Mouse (Mus musculus) ES-Bruce4 (cell line): Measurements from ENCODE around the gene Dynlt3. TPM values are rescaled to one million over a fixed set of nuclear protein-coding genes. Genes with fewer than 3 reads are reported as not detected.
A peak's percentile ranks its signal among the peaks of the same experiment; 100 is the strongest.
"Not testable (repeated sequence)": the region's sequence is repeated elsewhere in the genome, so short reads cannot be mapped to it uniquely, and the experiment has no call there.

ENCODE experiments used
- H3K27ac ChIP-seq: 2 replicates; pipeline ENCODE4 v1.5.1; 2012; ENCODE audit warnings: low read length, inconsistent platforms; ENCODE audit not compliant: insufficient read depth
- H3K27me3 ChIP-seq: 2 replicates; pipeline ENCODE4 v1.6.1; 2012; ENCODE audit warnings: mild to moderate bottlenecking, low read length, inconsistent platforms; ENCODE audit not compliant: control insufficient read depth, poor library complexity, insufficient read depth, severe bottlenecking
- H3K36me3 ChIP-seq: 2 replicates; pipeline ENCODE4 v1.6.1; 2012; ENCODE audit warnings: inconsistent platforms, mild to moderate bottlenecking, low read length, moderate library complexity; ENCODE audit not compliant: control insufficient read depth, poor library complexity, insufficient read depth, severe bottlenecking
- H3K4me1 ChIP-seq: one replicate; pipeline ENCODE4 v1.8.1; 2011; ENCODE audit warnings: low read length; ENCODE audit not compliant: control insufficient read depth, insufficient read depth
- H3K4me3 ChIP-seq: 2 replicates; pipeline ENCODE4 v1.5.1; 2011; ENCODE audit warnings: low read depth, mild to moderate bottlenecking, low read length
- H3K9ac ChIP-seq: 2 replicates; pipeline ENCODE4 v1.6.1; 2012; ENCODE audit warnings: low read depth, mild to moderate bottlenecking, inconsistent platforms; ENCODE audit not compliant: poor library complexity, severe bottlenecking
- H3K9me3 ChIP-seq: replicated peaks from 2 replicates; pipeline ENCODE4 v1.6.1; 2012; ENCODE audit warnings: mild to moderate bottlenecking, low read length, inconsistent platforms; ENCODE audit not compliant: control insufficient read depth, poor library complexity, insufficient read depth, severe bottlenecking
- CTCF ChIP-seq: IDR thresholded peaks from one replicate; pipeline ENCODE4 v1.8.1; 2011; ENCODE audit warnings: low read depth, low read length
- EP300 ChIP-seq: IDR thresholded peaks from 2 replicates; pipeline ENCODE4 v1.6.1; 2011; ENCODE audit warnings: low read depth, low read length; ENCODE audit not compliant: insufficient read depth
- POLR2A ChIP-seq: IDR thresholded peaks from one replicate; pipeline ENCODE4 v1.8.1; 2011; ENCODE audit warnings: low read length; ENCODE audit not compliant: insufficient read depth
- polyA plus RNA-seq: library from polyadenylated mRNA; stranded (reverse); fragments of >200 nt; gene quantifications from 2 replicates; pipeline ENCODE4 v1.2.4, GENCODE M21; 2011; ENCODE audit warnings: low read depth; ENCODE audit not compliant: missing spikeins, insufficient read depth, insufficient read length

The Dynlt3 gene
- polyA plus RNA-seq = 50.2 and 62.4 TPM in 2 replicates

DNA sequence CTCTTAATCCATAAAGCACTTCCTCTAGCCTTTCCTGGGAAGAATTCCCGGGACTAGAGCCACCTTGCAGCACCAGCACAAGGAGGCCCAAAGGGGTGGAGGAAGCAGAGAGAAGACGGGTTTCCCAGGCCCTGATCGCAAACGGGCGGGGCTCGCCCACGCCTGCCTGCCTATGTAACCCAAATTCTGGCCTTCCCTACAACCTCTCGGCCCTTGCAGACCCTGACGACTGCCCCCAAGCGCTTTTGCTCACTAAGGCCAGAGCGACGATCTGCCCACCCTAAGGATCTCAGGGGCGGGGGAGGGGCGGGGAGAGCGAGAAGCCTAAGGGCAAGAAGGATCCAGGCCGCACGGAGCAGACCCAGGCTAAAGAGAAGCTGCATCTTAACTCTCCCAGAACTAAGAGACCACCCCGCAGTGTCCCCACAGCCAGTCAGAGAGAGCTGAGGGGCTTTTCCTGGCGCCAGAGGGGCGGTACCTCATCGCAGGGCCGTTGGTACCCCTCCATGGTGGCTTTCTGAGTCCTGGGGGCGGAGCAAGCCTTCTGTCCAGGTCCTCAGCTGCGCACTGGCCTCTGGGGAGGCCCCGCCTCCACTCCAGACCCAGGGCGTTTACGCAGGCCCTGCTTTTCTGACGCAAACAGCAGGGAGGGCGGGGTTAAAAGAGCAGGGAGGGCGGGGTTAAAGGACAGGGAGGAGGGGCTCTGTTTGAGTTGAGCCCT, at the start of gene Dynlt3:
TSS of gene Dynlt3 (minus strand) at position 613 of the 721 bp plus-strand sequence.
- H3K27ac ChIP-seq = 0 out of 2 replicates have a peak within 1 kb of the TSS, but pooled peaks have one; percentile 13
- no peaks in the 10 kb centered on the region for H3K4me1 ChIP-seq
- H3K27me3 ChIP-seq = no peaks in the 10 kb centered on the region
- no peaks in the 10 kb centered on the region for H3K9me3 ChIP-seq
- no peaks in the 10 kb centered on the region for H3K36me3 ChIP-seq
- H3K4me3 ChIP-seq = peak within 1 kb of the TSS; percentile 51
- TF ChIP-seq POLR2A (no peak), CTCF (no peak), EP300 (no peak)
- H3K9ac ChIP-seq = peak within 1 kb of the TSS; percentile 62

DNA sequence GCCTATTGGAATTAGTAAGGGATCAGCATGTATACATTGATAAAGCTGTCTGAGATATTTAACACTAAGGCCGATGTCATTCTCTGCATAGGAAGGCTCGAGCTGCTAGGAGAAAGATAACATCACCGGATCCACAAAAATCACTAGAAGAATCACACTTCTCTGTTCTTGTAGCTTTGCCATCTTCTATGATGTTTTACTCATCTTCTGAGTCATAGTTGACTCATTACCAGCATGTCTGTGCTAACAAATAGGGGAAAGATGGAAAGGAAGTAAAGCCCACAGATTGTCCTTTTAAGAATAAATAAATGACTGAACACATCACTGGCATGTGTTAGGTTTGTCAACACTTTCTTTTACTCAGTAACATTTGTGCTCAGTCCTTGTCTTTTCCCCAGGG, 37.0 kb upstream of the Dynlt3 start:
- Histone ChIP-seq H3K4me1 (no peaks in the 10 kb centered on the region), H3K27me3 (no peaks in the 10 kb centered on the region), H3K36me3 (no peaks in the 10 kb centered on the region), H3K9me3 (no peaks in the 10 kb centered on the region), H3K27ac (no peak overlapping the region), H3K9ac (no peak overlapping the region), H3K4me3 (no peak overlapping the region)
- TF ChIP-seq EP300 (no peak), POLR2A (no peak), CTCF (no peak)

DNA sequence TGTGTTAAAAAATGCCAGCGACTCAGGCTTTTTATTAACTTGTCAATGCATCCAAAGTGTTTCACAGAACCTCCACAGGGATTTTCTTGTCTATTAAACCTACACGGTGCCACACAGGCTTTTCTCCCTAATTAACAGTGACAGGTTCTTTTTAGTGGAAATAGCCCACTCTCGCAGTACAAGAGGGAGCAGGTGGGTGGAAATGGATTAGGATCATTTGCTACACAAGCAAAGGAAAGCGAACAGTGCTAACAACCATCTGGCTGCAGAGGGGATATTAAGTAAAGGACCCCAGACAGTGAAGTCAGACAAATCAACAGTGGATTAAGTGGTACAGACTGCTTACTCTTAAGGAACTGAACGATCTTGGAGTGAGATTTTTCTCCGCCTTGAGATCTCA, 33.2 kb upstream of the Dynlt3 start:
- Histone ChIP-seq H3K4me3 (no peak overlapping the region), H3K9me3 (no peaks in the 10 kb centered on the region), H3K4me1 (no peaks in the 10 kb centered on the region), H3K27me3 (no peaks in the 10 kb centered on the region), H3K27ac (no peak overlapping the region), H3K9ac (no peak overlapping the region), H3K36me3 (no peaks in the 10 kb centered on the region)
- no peak for TF ChIP-seq POLR2A
- TF ChIP-seq CTCF = no peak
- no peak for TF ChIP-seq EP300

DNA sequence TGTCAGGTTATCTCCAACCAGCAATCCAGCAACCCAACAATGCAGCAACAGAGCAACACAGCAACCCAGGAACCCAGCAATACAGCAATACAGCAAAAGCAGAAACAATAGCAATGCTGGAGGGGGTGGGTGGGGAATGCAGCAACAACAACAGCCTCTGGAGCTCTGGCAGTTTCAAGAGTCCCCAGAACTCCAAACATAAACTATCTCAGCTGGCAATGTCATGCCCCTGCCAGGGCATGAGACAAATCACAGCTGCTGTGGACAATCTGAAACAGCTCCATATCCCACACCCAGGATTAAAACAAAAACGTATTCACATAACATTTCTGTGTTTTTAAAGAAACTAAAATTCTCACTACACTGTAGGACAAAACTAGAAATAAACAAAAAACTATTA, 9.2 kb upstream of the Dynlt3 start:
- Histone ChIP-seq H3K4me1 (no peaks in the 10 kb centered on the region), H3K36me3 (no peaks in the 10 kb centered on the region), H3K9me3 (no peaks in the 10 kb centered on the region), H3K27ac (no peak overlapping the region), H3K4me3 (no peak overlapping the region), H3K27me3 (no peaks in the 10 kb centered on the region), H3K9ac (no peak overlapping the region)
- no peak for TF ChIP-seq EP300
- TF ChIP-seq POLR2A = no peak

DNA sequence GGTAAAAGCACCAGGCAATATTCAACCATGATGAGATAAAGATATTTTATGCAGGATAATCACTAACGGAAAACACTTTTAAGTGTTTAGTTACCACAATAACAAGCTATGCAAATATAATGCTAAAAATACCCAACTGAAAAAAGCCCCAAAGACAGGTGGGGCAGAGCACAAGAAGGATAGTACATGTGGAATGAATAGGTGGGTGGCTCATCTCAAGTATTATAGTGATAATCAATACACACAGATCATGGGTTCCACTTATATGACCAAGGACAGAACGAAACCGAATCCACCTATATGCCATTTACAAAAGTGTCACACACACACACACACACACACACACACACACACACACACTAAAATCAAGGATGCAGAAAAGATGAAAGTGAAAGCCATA, 8.6 kb upstream of the Dynlt3 start:
- Histone ChIP-seq H3K4me1 (no peaks in the 10 kb centered on the region), H3K27ac (no peak overlapping the region), H3K9ac (no peak overlapping the region), H3K36me3 (no peaks in the 10 kb centered on the region), H3K9me3 (no peaks in the 10 kb centered on the region), H3K27me3 (no peaks in the 10 kb centered on the region), H3K4me3 (no peak overlapping the region)
- no peak for TF ChIP-seq POLR2A

DNA sequence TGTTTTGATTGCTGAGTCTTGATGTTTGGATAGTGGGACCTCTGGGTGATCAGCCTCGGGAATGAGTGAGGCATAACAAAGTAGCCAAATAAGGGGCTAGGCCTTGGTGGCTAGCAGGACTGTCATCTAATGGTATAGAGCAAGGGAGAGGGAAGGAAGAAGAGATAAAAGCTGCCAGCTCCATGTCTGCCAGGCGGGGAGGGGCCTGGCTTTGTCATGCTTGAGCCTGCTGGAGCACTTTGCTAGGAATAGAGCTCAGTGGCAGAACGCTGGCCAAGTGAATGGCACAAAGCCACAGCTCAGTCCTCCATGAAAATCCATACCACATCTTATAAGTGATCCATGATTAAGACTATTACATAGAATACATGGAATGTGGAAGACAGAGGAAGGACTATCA, 10.0 kb downstream of the Dynlt3 start:
- TF ChIP-seq CTCF = no peak
- TF ChIP-seq EP300 = no peak
- no peak for TF ChIP-seq POLR2A
- Histone ChIP-seq H3K27me3 (no peaks in the 10 kb centered on the region), H3K27ac (no peak overlapping the region), H3K36me3 (no peaks in the 10 kb centered on the region), H3K9ac (no peak overlapping the region), H3K4me1 (no peaks in the 10 kb centered on the region), H3K9me3 (no peaks in the 10 kb centered on the region), H3K4me3 (no peak overlapping the region)

DNA sequence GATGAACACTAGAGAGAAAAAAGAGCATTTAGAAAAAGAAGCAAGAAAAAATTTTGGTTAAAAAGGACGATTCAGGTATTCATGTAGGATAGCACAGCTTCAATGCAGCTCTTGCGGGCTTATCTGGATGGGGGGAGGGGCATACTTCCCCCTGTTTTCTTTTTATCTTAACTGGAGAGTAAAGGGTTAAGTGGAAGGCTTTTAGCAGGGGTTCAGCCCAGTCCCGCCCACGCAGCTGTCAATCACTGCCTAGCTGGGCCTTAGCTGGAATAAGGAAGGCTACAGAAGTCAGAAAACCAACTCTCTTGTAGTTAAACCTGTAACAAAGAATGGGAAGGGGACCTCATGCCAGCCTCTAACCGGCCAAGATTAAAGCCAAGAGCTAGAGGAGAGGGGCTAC, 22.2 kb downstream of the Dynlt3 start:
- H3K9ac ChIP-seq, H3K36me3 ChIP-seq, H3K4me1 ChIP-seq, H3K27me3 ChIP-seq, H3K4me3 ChIP-seq, H3K27ac ChIP-seq, H3K9me3 ChIP-seq: not testable (repeated sequence)

DNA sequence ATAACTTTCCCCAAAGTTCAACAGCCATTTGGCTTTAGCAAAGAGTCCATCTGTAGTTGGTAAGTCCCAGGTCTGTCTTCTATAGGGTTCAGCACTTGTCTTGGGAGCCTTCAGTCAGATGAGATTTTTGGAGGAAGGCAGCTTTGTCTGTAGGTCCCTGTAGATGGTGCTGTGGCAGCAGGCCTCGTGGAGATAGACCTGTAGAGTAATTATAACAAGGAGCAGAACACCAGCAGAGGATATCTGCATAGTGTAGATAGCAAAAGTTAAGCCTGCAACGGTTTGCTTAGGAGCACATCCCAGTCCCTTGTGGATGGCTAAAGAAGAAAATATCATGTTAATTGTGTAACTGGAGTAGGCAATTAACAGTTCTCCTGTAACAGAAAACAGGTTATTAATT, 22.7 kb downstream of the Dynlt3 start:
- H3K4me1 ChIP-seq, H3K9me3 ChIP-seq, H3K36me3 ChIP-seq, H3K9ac ChIP-seq, H3K27ac ChIP-seq, H3K4me3 ChIP-seq, H3K27me3 ChIP-seq: not testable (repeated sequence)
